31 mouse cellular contexts compared by ENCODE assay signal in the genomic region with DNA sequence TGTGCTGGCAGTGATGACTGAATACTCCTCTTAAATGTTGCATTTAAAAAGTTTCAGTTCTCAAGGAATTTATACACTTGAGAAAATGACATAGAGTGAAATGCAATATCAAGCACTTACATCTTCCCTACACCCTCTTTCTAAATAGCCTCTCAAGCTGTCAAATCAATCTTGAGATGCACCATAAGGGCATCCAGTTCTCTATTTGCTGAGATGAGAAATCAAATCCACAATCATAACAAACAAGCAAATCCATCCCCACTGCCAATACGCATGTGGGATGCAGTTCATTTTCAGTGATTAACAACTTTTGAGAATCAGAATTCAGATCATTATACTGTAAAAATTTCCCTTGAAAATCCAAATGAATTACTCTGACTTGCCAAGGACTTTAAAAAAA.
"Had no signal": no experiment of that assay in that cellular context is flagged by ENCODE, and none has a peak within 500 bp of the region (broad histone marks: within the 10 kb centered on the region; RNA-seq: fewer than 3 reads in every experiment).

No protein-coding gene starts in this region.

- H3K9me3 ChIP-seq: limb, embryonic 10.5 days; limb, embryonic 12.5 days; limb, embryonic 13.5 days; limb, embryonic 15.5 days; liver, embryonic 12.5 days; liver, embryonic 13.5 days; liver, embryonic 15.5 days; lung, embryonic 15.5 days; megakaryocyte, embryonic 14.5 days; midbrain, embryonic 10.5 days; midbrain, embryonic 12.5 days; midbrain, embryonic 13.5 days; midbrain, embryonic 15.5 days; neural tube, embryonic 12.5 days; neural tube, embryonic 13.5 days had no signal

- H3K36me3 ChIP-seq: limb, embryonic 10.5 days; limb, embryonic 12.5 days; limb, embryonic 13.5 days; limb, embryonic 15.5 days; liver, embryonic 12.5 days; liver, embryonic 13.5 days; liver, embryonic 15.5 days; lung, embryonic 15.5 days; midbrain, embryonic 10.5 days; midbrain, embryonic 12.5 days; midbrain, embryonic 13.5 days; midbrain, embryonic 15.5 days; neural tube, embryonic 12.5 days; neural tube, embryonic 13.5 days had no signal

- H3K27ac ChIP-seq: limb, embryonic 10.5 days; limb, embryonic 12.5 days; limb, embryonic 13.5 days; limb, embryonic 15.5 days; liver, embryonic 12.5 days; liver, embryonic 13.5 days; liver, embryonic 14.5 days; liver, embryonic 15.5 days; lung, embryonic 15.5 days; macrophage; midbrain, embryonic 10.5 days; midbrain, embryonic 12.5 days; midbrain, embryonic 13.5 days; midbrain, embryonic 15.5 days; neural tube, embryonic 12.5 days; neural tube, embryonic 13.5 days had no signal

- ATAC-seq: liver, embryonic 12.5 days; liver, postnatal 0 days; lung, postnatal 0 days; midbrain, embryonic 13.5 days; midbrain, embryonic 15.5 days; midbrain, embryonic 16.5 days had no signal

- H3K27me3 ChIP-seq: limb, embryonic 12.5 days; limb, embryonic 13.5 days; limb, embryonic 15.5 days; liver, embryonic 12.5 days; liver, embryonic 13.5 days; liver, embryonic 15.5 days; lung, embryonic 15.5 days; megakaryocyte, embryonic 14.5 days; midbrain, embryonic 12.5 days; midbrain, embryonic 13.5 days; midbrain, embryonic 15.5 days; neural tube, embryonic 12.5 days; neural tube, embryonic 13.5 days had no signal

- DNase-seq: left cerebral cortex, postnatal 4 days; liver; liver, embryonic 13.5 days; liver, postnatal 0 days; lung, adult 18-20 months; lung, adult 2 months; lung, embryonic 14.5 days; lung, postnatal 10 days; lung, postnatal 14 days; lung, postnatal 36 days; lung, postnatal 4 days had no signal

- H3K9ac ChIP-seq: limb, embryonic 12.5 days; limb, embryonic 13.5 days; limb, embryonic 15.5 days; liver, embryonic 12.5 days; liver, embryonic 13.5 days; liver, embryonic 14.5 days; liver, embryonic 15.5 days; liver, postnatal 0 days; lung, embryonic 14.5 days; lung, embryonic 15.5 days; midbrain, embryonic 12.5 days; midbrain, embryonic 13.5 days; midbrain, embryonic 15.5 days; neural tube, embryonic 12.5 days; neural tube, embryonic 13.5 days had no signal

- H3K4me3 ChIP-seq: limb, embryonic 10.5 days; limb, embryonic 12.5 days; limb, embryonic 13.5 days; limb, embryonic 15.5 days; liver, embryonic 12.5 days; liver, embryonic 13.5 days; liver, embryonic 15.5 days; lung, embryonic 15.5 days; megakaryocyte, embryonic 14.5 days; midbrain, embryonic 10.5 days; midbrain, embryonic 12.5 days; midbrain, embryonic 13.5 days; midbrain, embryonic 15.5 days; myocyte; neural tube, embryonic 12.5 days; neural tube, embryonic 13.5 days had no signal

- H3K4me2 ChIP-seq: limb, embryonic 12.5 days; limb, embryonic 13.5 days; limb, embryonic 15.5 days; liver, embryonic 11.5 days; liver, embryonic 12.5 days; liver, embryonic 13.5 days; liver, embryonic 15.5 days; lung, embryonic 14.5 days; lung, embryonic 15.5 days; midbrain, embryonic 12.5 days; midbrain, embryonic 13.5 days; midbrain, embryonic 15.5 days; neural tube, embryonic 12.5 days; neural tube, embryonic 13.5 days had no signal

- H3K4me1 ChIP-seq: limb, embryonic 10.5 days; limb, embryonic 12.5 days; limb, embryonic 13.5 days; limb, embryonic 15.5 days; liver, embryonic 12.5 days; liver, embryonic 13.5 days; liver, embryonic 15.5 days; lung, embryonic 15.5 days; midbrain, embryonic 10.5 days; midbrain, embryonic 12.5 days; midbrain, embryonic 13.5 days; midbrain, embryonic 15.5 days; neural tube, embryonic 12.5 days; neural tube, embryonic 13.5 days had no signal
